Mouse (Mus musculus) limb, embryonic 14.5 days (tissue): ENCODE data around the gene Pgc. TPM values are rescaled to one million over a fixed set of nuclear protein-coding genes. Genes with fewer than 3 reads are reported as not detected.

Experiments used
- ATAC-seq: fragments of 200-750 bp; cut with Nextera tagmentation; 2 replicates; pipeline ENCODE4 v1.8.0; 2017; ENCODE audit warnings: low read depth, moderate number of reproducible peaks, moderate TSS enrichment; ENCODE audit not compliant: low FRiP score
- DNase-seq: peaks from one replicate; pipeline ENCODE4 v3.0.0-alpha.2; 2015; ENCODE audit warnings: low spot score
- H3K27ac ChIP-seq: fragments of 300-500 bp; sonication (generic); replicated peaks from 2 replicates; pipeline ENCODE4 v1.5.1; 2014; ENCODE audit warnings: low read depth, mild to moderate bottlenecking, low read length, moderate library complexity, mixed read lengths
- H3K27me3 ChIP-seq: fragments of 300-500 bp; sonication (generic); 2 replicates; pipeline ENCODE4 v1.6.1; 2014; ENCODE audit warnings: low read length, mixed read lengths; ENCODE audit not compliant: control insufficient read depth, insufficient read depth
- H3K36me3 ChIP-seq: fragments of 300-500 bp; sonication (generic); 2 replicates; pipeline ENCODE4 v1.6.1; 2014; ENCODE audit warnings: mild to moderate bottlenecking, low read length, moderate library complexity, mixed read lengths; ENCODE audit not compliant: control insufficient read depth, insufficient read depth
- H3K4me1 ChIP-seq: fragments of 300-500 bp; sonication (generic); 2 replicates; pipeline ENCODE4 v1.6.1; 2014; ENCODE audit warnings: antibody characterized with exemption, low read length, mixed read lengths; ENCODE audit not compliant: control insufficient read depth, insufficient read depth
- H3K4me2 ChIP-seq: fragments of 300-500 bp; sonication (generic); replicated peaks from 2 replicates; pipeline ENCODE4 v1.6.1; 2014; ENCODE audit warnings: low read depth, mild to moderate bottlenecking, low read length, moderate library complexity; ENCODE audit not compliant: severe bottlenecking
- H3K4me3 ChIP-seq: fragments of 300-500 bp; sonication (generic); replicated peaks from 2 replicates; pipeline ENCODE4 v1.5.1; 2014; ENCODE audit warnings: low read length
- H3K9ac ChIP-seq: fragments of 300-500 bp; sonication (generic); 2 replicates; pipeline ENCODE4 v1.6.1; 2014; ENCODE audit warnings: mild to moderate bottlenecking, low read depth, low read length, moderate library complexity; ENCODE audit not compliant: severe bottlenecking
- H3K9me3 ChIP-seq: fragments of 300-500 bp; sonication (generic); 2 replicates; pipeline ENCODE4 v1.6.1; 2016; ENCODE audit warnings: low read length; ENCODE audit not compliant: control insufficient read depth
- POLR2A ChIP-seq: fragments of 200-500 bp; IDR thresholded peaks from 2 replicates; pipeline ENCODE4 v1.8.0; 2012; ENCODE audit warnings: inconsistent platforms, mild to moderate bottlenecking, moderate library complexity, borderline replicate concordance; ENCODE audit not compliant: insufficient read depth, insufficient read length; ENCODE audit errors: extremely low read depth
- WGBS: fragments of 180-500 bp; shearing (Covaris S2); extraction: QIAGEN DNeasy Blood & Tissue Kit; methylation state at CpG from one replicate; pipeline ENCODE4 v1.1.7; 2014; 5-methylcytosine and 5-hydroxymethylcytosine counted together
- polyA plus RNA-seq, 2 experiments: library from polyadenylated mRNA; depleted of rRNA in 1 of 2; stranded (reverse) in 1 of 2; unstranded in 1 of 2; fragments of >200 nt; fragmentation: Nextera tagmentation in 1 of 2; extraction: Ambion mirVana in 1 of 2; gene quantifications; 2 replicates each; pipeline versions ENCODE4 v1.2.1 to v1.2.3; 2012 to 2014

Pgc gene
- polyA plus RNA-seq (2012; rRNA removed) (0.55 and 1.4 TPM in 2 replicates), polyA plus RNA-seq (2014; fragmentation: Nextera tagmentation; extraction: Ambion mirVana) (0.18 and 0.23 TPM in 2 replicates)

GRCm38 (mm10) chr17:47726566-47726965 is at the start of gene Pgc:
Pgc (plus strand) TSS chr17:47726842.
- DNase-seq (no peak), ATAC-seq (no peak)
- no peaks in the 10 kb centered on the region for H3K27me3 ChIP-seq
- no peaks in the 10 kb centered on the region for H3K4me1 ChIP-seq
- 78% methylated on average over 11 of the region's 11 CpGs for WGBS
- TF ChIP-seq POLR2A: no peak
- H3K36me3 ChIP-seq: no peaks in the 10 kb centered on the region
- H3K9me3 ChIP-seq: no peaks in the 10 kb centered on the region
- H3K4me2 ChIP-seq: no peak within 1 kb of the TSS
- H3K9ac ChIP-seq: no peak within 1 kb of the TSS
- no peak within 1 kb of the TSS for H3K4me3 ChIP-seq
- no peak within 1 kb of the TSS for H3K27ac ChIP-seq

- H3K9ac ChIP-seq: no peak overlapping the region
- ATAC-seq: no peak
- WGBS: 86% methylated on average over 5 of the region's 5 CpGs
- TF ChIP-seq POLR2A: no peak
- DNase-seq: no peak
- H3K4me1 ChIP-seq: no peaks in the 10 kb centered on the region
- no peak overlapping the region for H3K27ac ChIP-seq
- no peaks in the 10 kb centered on the region; the same call in 1 of the 2 replicates for H3K27me3 ChIP-seq
- peaks cover 70% of the 10 kb centered on the region for H3K36me3 ChIP-seq
- no peaks in the 10 kb centered on the region for H3K9me3 ChIP-seq
- no peak overlapping the region for H3K4me2 ChIP-seq
- H3K4me3 ChIP-seq: no peak overlapping the region
Observed at GRCm38 (mm10) chr17:47678238-47678637, 48.4 kb upstream of the Pgc start.

DNA sequence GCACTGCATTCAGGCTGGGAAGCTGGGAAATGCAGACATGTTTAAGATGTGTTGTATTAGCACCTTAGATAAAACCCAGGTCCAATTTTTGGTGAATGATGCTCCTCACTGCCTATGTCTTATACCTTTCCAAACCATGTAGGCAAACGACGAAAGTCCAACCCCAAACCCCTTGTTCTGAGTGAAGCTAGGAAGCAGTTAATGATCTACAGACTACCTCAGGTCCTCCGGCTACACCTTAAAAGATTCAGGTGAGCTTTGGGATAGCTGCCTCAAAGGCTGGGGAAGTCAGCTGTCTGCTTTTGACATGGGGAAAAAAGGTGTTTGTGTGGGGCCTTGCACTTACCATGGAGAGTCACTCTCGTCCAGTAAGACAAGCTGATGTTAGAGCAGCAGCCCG is 47.9 kb upstream of the Pgc start:
- ATAC-seq: no peak
- peaks cover 69% of the 10 kb centered on the region for H3K36me3 ChIP-seq

DNA sequence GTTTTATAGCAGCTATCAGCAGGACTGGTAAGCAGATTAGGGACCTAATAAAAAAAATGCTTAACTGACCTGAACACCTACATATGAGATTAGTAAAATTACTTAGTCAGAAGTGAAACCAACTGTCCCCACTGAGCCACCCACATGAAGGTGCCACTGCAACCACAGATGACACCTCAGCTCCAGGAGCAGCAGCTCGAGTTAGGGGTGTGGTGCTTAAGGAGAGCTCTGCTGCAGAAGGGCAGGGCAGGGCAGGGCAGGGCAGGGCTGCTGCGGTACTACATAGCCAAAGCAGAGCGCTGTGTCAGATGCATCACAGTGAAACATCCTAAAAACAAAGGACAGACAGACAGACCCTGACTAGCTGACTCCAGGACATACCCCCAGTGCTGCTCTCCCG is 43.8 kb upstream of the Pgc start:
- Histone ChIP-seq H3K4me3 (no peak overlapping the region), H3K36me3 (peaks cover 77% of the 10 kb centered on the region), H3K4me2 (no peak overlapping the region), H3K4me1 (peaks cover 7% of the 10 kb centered on the region), H3K9ac (no peak overlapping the region), H3K9me3 (no peaks in the 10 kb centered on the region), H3K27ac (no peak overlapping the region), H3K27me3 (no peaks in the 10 kb centered on the region)
- DNase-seq (no peak), ATAC-seq (no peak)
- 70% methylated on average over 4 of the region's 4 CpGs for WGBS
- TF ChIP-seq POLR2A: no peak

More for the DNA sequence above, 47.9 kb upstream of the Pgc start:
- 90% methylated on average over 5 of the region's 5 CpGs for WGBS
- H3K4me1 ChIP-seq: no peaks in the 10 kb centered on the region
- no peak overlapping the region for H3K4me2 ChIP-seq
- DNase-seq: no peak
- no peaks in the 10 kb centered on the region for H3K27me3 ChIP-seq
- H3K27ac ChIP-seq: no peak overlapping the region
- no peak overlapping the region for H3K9ac ChIP-seq
- H3K9me3 ChIP-seq: no peaks in the 10 kb centered on the region
- no peak overlapping the region for H3K4me3 ChIP-seq
- no peak for TF ChIP-seq POLR2A

DNA sequence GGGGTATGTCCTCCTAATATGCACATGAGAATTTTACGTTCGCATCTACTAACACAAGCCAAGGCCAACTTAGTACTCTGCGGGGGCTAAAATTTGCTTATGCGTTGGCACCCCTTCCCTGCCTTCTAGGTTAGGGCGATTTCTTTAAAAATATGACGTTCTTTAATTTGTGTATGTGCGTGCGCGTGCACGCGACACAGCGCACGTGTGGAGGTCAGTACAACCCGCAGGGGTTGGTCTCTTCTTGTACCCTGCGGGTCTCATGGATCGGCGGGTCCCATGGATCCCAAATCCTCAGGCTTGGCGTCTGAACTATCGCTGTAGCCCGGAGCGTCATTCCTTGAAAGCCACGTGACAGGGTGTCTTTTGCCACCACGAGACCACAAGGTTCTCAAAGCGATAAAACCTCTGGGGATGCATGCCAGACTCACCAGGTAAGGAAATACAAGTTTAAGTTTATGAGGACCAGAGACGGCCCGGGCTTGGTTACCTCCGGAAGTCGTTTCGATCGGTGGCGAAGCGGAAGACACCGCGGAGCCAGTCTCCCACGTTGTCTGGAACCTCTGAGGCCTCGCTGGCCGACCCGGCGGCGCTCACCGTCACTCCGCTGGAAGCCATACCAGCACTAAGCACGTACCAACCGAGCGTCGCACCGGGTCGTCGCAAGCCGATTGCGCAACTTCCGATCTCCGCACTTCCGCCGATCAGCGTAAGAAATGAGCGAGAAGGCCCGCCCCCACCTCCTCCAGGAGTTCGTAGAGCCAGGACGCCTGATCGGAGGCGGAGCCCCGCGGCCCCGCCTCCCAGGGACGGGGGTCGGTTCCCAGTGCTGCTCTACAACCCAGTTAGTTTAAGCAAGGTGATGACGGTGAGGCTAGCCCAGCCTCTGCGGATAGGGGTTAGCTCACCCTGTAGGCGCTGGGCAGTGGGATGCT is 39.0 kb upstream of the Pgc start:
- peak overlapping the region; percentile 78 for H3K4me3 ChIP-seq
- H3K27me3 ChIP-seq: no peaks in the 10 kb centered on the region
- DNase-seq (peak; percentile 97), ATAC-seq (peak; percentile 91)
- WGBS: under 1% methylated on average over 62 of the region's 70 CpGs
- peaks cover 33% of the 10 kb centered on the region for H3K36me3 ChIP-seq
- no peaks in the 10 kb centered on the region for H3K9me3 ChIP-seq
- peak overlapping the region; percentile 97 for H3K4me2 ChIP-seq
- peak overlapping the region; percentile 75 for H3K9ac ChIP-seq
- H3K4me1 ChIP-seq: peaks cover 11% of the 10 kb centered on the region
- peak overlapping the region; percentile 67 for H3K27ac ChIP-seq
- peak; percentile 55; the same call in 1 of the 2 replicates for TF ChIP-seq POLR2A
